Mouse (Mus musculus): ENCODE measurements at regions not wholly inside any gene's neighbourhood (a gene's known extent, or its start where the extent isn't known, plus 50 kb on each side); places are given as distances from the start of the nearest gene placed in this dataset.

DNA sequence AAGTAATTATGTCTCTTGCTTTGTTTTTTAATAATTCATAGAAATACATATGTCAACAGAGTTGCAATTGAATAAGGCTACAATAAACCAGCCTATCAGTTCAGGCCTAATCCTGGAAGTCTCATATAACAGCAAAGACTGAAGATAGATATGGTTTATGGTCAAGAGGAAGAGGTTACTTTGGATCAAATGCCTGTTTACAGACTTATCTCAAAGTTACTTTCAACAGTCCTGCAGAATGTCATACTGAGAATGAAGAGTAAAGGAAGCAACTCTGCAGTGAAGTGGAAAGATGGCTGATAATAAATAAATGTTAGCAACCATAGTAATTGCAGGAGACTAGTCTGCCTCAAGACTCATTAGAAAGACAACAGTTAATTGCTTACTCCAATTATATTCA, 684.8 kb upstream of the Vstm2a start:
- DNase-seq (ENCODE audit: low spot score in 2 of 2), result no peak
- intact Hi-C loops (cut with DNase I), result no loop called here

DNA sequence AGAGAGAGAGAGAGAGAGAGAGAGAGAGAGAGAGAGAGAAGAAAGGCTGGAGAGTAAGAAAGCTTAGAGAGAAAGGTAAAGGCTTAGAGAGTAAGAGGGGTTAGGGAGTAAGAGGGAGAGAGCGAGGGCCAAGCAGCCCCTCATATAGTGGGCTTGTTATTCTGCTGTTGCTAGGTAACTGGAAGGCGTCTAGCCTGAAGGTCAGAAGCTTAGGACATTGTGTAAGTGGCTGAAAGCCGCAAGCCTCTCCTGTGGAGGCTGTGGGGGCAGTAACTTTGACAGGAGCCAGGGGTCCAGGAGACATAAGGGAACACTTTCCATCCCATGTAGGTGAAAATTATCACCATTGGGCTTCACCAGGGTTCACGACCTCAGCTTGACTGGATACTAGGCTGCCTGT, 637.6 kb upstream of the Vstm2a start:
- no peak for DNase-seq (ENCODE audit: low spot score in 2 of 2)
- intact Hi-C loops (cut with DNase I), result no loop called here

DNA sequence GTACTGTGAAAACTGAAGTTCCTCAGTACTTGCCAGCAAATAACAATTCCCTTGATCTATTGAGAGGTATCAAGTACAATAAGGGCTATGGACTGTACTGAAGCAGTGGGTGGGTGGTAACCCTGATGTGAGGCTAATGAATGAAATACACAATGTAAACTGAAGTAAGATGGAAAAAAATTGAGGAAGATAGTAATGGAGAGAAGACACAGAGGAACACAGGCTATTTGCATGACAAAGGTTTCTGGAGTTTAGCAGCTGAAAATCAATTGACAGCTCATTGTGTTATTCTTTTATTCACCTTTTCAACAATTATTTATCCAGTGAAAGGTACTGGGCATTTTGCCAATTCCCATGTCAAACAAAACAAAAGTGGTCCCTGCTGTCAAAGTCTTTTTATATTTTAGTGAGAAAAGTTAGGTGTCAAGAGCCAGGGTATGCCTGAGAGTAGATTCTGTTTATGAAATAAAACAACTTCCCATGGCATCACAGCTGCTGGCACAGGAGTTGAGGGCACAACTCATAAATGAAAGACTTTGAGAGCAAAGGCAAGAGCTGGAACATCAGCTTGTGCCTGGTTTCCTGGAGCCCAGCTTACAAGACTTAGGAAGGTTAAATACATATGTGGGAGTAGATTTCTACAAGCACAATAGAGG, 608.4 kb upstream of the Vstm2a start:
- no peak for DNase-seq (ENCODE audit: low spot score in 2 of 2)
- intact Hi-C loops (cut with DNase I), result no loop called here

DNA sequence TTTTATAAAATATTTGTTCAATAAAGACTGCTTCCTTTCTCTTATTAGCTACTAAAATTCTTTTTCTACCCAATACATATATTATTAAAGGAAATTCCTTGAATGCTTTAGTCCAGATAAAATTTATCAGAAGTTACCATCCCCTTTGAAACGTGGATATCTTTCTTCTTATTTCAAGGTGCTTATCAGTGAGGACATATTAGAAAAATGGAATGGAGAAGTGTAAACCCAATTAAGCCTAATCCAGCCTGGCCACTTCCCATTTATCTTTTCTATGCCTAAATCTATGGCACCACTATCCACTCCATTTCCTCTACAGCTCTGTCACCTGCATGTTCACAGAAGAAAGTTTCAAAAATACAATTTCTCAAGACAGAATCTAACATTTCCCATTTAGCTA, 568.5 kb upstream of the Vstm2a start:
- intact Hi-C loops (cut with DNase I), result no loop called here
- DNase-seq (ENCODE audit: low spot score in 2 of 2), result no peak

DNA sequence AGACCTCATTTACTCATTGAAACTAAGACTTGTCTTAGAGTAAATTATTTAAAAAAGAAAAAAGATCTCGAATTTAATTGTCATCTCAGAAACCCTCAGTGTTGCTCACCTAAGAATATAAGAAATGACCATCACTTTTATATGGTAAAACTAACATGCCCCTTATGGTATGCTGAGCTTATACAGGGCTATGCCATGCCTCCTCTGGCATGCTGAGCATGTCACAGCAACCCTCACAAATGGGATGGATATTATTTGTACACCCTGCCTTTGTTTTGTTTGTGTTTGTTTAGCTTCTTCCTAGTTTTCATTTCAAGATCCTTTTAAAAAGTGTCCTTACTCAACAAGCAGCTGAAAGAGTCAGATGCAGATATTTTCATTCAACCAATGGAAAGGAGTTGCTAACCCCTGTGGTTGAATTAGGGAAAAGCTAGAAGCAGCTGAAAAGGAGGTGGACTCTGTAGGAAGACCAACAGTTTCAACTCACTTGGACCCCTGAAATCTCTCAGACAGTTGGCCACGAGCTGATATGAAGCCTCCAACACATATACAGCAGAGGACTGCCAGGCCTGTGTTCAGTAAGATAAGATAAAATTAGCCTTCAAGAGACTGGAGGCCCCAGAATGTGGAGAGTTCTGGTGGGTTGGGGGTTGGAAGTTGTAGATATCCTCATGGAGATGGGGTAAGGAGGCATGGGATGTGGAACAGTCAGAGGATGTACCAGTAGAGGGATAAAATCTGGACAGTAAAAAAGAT, 559.3 kb upstream of the Vstm2a start:
- DNase-seq (ENCODE audit: low spot score in 2 of 2), result no peak
- intact Hi-C loops (cut with DNase I), result no loop called here

DNA sequence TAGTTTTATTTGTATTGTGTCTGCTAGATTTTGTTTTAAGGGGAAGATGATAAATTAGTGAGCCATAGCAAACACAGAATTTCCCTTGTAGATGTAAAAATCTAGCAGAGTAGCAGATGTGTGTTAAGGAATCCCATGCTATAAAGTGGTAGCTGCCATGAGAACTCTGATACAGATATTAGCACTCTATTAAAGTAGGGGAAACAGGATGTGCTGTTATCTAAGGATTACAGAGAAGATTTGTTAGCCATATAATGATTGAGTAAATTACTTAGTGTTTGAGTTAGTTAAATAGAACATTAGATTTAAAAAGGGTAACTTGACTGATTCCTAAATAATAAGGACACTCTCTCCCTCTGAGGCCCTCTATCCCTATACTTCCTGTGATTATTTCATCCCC, 541.5 kb upstream of the Vstm2a start:
- no peak for DNase-seq (ENCODE audit: low spot score in 2 of 2)
- intact Hi-C loops (cut with DNase I), result no loop called here

DNA sequence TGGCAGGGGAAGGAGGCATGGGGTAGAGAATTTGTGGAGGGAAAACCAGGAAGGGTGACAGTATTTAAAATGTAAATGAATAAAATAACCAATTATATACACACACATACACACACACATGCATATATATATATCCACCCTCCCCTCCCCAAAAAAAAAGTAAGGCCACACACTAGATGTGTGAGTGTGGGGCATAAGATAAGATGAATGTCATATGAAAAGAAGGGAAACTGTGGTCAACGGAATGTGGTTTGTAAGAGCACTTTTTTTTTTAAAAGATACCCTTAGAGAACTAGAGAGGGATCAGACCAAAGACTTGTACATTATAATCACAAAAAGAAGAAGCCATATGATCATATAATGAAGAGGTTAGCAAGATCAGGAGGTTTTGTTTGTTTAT, 540.0 kb upstream of the Vstm2a start:
- intact Hi-C loops (cut with DNase I), result no loop called here

DNA sequence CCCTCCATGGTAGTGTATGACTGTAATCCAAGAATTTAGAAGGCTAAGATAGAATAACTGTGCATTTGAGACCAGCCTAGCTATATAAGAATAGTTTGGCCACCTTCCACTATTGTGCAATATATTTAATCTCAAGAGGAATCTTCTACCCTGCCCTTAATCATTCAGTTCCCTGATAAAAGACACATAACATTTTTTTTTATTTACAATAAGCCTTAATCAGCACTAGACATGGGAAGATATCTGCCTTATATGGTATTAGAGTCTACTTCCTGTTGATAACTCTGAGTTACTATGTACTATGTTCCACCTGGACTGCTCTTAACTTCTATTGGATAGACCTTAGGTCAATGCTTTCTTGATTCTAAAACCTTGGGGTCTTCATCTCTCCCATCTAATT, 519.9 kb upstream of the Vstm2a start:
- intact Hi-C loops (cut with DNase I), result no loop called here
- DNase-seq (ENCODE audit: low spot score in 2 of 2), result no peak

More for the DNA sequence above, 540.0 kb upstream of the Vstm2a start:
- DNase-seq (ENCODE audit: low spot score in 2 of 2), result no peak

DNA sequence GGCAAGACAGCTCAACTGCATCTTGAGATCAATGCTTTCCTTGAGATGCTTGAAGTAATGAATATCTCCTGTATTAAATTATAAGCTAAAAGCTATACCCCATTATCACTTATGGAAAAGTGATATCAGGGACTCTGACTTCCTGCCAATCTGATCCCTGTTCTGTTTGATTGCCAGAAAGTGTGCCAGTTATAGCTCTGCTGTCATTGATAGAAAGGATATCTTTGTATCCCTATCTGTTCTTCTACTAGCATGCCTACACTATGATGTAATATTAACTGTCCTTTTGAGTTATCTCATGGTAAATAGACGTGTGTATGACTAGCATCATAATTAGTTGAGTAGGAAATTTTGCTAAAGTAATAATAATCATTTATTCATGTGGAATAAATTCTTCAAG, 501.5 kb upstream of the Vstm2a start:
- intact Hi-C loops (cut with DNase I), result no loop called here
- no peak for DNase-seq (ENCODE audit: low spot score in 2 of 2)

DNA sequence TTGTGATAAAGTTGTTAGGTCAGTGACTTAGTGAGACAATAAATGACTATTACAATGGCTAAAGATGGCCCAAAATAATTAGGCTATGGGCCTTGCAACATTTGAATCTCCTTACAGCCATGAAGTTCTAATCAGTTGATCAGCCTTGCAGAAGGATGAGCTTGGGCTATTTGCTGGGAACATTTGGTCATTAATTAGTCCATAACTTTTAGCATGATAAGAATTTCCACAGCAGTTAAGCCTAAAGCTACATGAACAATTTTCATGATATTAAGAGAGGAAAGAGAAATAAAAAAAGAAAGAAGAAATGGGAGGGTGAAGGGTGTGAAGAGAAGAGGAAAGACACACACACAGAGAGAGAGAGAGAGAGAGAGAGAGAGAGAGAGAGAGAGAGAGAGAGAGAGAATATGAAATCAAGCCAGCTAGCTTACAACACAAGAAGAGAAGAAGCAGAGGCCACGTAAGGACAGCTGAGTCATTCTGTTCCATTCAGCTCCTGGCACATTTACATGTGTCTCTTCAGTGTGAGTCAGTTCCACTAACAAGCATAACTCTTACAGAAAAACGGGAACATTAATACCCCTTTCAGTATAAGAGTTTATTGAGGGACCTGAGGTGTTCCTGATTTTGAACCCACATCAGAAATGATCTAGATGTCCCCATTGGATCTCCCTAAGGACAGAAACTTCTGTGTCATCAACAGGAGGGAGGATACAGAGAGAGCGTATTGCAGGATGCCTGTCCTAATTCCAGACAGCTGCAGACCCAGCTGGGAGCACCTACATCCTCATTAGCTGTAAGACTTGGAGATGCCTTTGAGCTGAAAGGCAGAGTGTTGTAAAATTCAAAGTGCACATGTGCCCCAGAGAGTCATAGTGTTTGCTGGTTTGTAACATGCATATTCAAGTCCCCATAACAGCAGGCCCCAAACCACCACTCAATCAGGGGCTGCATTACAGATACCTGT, 487.6 kb upstream of the Vstm2a start:
- intact Hi-C loops (cut with DNase I), result no loop called here
- peak; percentile 28 to 89 for DNase-seq (ENCODE audit: low spot score in 2 of 2)

All from left cerebral cortex, postnatal 25 days (tissue).